Mouse (Mus musculus) megakaryocyte progenitor cell, adult 5-6 weeks (primary cell): Measurements from ENCODE around the gene Ankk1. TPM values are rescaled to one million over a fixed set of nuclear protein-coding genes. Genes with fewer than 3 reads are reported as not detected.

Experiments
- ATAC-seq: replicated peaks from 2 replicates; pipeline ENCODE4 v1.8.0; 2016; ENCODE audit warnings: mild to moderate bottlenecking, moderate TSS enrichment, inconsistent platforms; ENCODE audit not compliant: poor library complexity
- total RNA-seq, 2 experiments: library from RNA; stranded (forward) in 1 of 2; stranded (reverse) in 1 of 2; fragments of 157-497, 149-512 nt in 1 of 2; fragments of 200-1000 nt in 1 of 2; gene quantifications; 2 replicates each; pipeline versions ENCODE4 v1.2.3 to v1.2.4; 2015 to 2017

Ankk1 gene
- total RNA-seq (2015), result not detected in 2 replicates
- not detected in 2 replicates for total RNA-seq (2017)

- ATAC-seq, result no peak
These were observed at the start of gene Ankk1 for GRCm38 (mm10) chr9:49426921-49427320. Gene Ankk1, minus strand, starts transcription at chr9:49427021.

DNA sequence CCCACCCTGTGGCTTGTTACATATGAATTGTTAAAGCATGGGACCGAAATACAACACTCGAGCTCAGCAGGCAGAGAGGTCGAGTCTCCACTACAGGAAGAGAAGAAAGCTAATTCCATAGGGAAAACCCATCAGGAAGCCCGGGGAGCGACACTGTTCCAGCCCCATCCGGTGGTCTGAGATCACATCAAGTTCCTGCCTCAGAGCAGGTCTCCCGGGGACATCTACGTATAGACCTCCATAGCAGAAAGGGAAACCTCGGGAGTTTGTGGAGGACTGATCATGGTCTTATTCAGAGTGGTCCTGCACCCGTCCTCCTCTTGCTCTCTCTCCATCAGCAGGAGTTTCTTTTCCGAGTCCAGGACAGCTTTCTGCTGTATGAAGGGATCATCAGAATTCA, 45.3 kb upstream of the Ankk1 start:
- ATAC-seq, result no peak

DNA sequence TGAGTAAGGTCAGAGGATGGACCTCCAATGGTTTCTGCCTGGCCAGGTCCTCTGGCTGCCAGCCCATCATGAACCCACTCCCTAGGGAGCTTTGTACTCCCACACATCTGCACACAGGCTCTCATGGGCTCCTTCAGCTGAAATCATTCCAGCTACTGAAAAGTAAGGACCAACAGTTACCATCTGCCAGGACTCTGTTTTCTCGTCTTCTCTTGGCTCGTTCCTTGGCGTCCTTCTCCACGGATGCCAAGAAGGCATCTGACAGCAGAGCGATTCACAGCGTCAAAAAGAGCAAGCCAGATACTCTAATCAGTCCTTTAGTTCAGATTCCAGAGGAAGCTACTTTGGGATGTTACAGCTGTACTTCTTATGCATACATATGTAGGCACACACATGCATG, 44.1 kb upstream of the Ankk1 start:
- ATAC-seq, result no peak

GRCm38 (mm10) chr9:49470006-49470405, 43.2 kb upstream of the Ankk1 start:
- no peak for ATAC-seq

DNA sequence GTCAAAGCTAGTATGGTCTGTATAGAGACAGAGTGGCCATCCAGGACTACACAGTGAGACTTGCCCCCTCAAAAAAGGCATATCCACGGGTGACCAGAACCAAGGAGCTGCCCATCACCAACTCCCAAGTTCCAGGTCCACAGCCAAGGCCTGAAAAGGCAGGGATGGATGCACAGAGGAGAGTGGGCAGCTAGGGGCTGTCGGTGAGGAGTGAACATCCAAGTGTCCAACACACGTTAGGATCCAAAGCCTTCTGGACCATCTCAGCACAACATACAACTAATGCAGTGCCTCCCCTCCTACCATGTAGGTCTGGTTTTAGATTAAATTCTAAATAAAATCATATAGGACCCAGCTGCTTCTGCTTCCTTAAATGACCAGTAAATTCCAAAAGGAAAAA, 29.3 kb upstream of the Ankk1 start:
- ATAC-seq, result no peak

GRCm38 (mm10) chr9:49452396-49452795, 25.6 kb upstream of the Ankk1 start:
- ATAC-seq, result no peak

DNA sequence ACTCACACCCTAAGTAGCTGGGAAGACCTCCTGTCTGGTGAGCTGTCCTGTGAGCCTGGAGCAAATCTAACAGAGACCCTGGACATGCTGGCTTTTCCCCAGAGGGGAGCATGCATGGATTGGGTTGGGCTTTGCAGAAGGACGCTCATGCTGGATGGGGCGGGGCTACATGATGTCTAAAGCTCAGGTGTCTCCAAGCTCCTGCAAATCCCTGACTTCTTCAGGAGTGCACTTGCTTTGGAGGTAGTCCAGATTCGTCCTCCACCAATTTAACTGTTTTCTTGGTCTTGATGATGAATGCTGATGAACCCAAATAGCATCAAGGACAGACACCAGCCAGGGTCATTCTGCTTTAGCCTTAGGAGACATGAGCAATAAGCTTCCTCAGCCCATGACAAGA, 23.7 kb upstream of the Ankk1 start:
- no peak for ATAC-seq

DNA sequence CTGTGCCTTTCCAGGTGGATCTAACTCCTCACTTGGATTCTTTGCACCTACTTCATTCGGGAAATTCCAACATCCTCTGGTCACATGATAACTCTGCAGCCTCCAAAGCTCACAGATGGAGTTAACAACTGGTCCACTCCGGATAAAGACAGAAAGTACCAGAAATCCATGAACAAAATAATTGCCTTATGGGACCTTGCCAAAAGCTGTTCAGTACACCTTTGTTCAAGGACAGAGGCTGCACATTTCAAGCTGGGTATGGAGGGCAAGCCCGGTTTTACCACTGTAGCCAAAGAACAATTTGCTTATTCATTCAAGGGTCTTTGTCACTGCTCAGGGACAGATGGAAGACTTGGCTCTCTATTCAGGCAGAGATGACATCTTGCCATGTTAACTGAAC, 15.8 kb upstream of the Ankk1 start:
- ATAC-seq, result no peak

GRCm38 (mm10) chr9:49427478-49427877, 657 bp upstream of the Ankk1 start:
- ATAC-seq, result no peak

DNA sequence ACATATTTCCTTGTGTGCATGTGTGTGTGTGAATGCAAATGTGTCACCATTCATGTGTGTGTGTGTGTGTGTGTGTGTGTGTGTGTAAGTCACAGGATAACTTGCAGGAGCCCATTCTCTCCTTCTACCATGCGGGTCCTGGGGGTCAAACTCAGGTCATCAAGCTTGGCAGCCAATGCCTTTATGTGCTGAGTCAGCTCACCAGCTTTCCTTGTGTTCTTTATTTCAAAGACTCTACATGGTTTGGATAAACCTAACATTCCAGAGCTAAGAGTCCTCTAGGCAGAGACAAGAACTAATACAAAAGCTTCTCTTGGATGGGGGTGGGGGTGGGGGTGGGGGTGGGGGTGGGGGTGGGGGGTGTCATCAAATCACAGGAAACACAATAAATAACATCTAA, 1.2 kb downstream of the Ankk1 start:
- no peak for ATAC-seq

- ATAC-seq, result no peak
These were observed 3.0 kb downstream of the Ankk1 start for GRCm38 (mm10) chr9:49423866-49424265.

GRCm38 (mm10) chr9:49410621-49411020, 16.2 kb downstream of the Ankk1 start:
- ATAC-seq, result no peak

DNA sequence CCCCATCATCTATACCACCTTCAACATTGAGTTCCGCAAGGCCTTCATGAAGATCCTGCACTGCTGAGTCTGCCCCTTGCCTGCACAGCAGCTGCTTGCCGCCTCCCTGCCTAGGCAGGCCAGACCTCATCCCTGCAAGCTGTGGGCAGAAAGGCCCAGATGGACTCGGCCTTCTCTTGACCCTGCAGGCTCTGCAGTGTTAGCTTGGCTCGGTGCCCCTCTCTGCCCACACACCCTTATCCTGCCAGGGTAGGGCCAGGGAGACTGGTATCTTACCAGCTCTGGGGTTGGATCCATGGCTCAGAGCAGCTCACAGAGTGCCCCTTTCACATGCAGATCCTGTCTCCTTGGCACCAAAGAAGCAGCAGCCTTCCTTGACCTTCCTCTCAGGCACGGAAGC, 19.8 kb downstream of the Ankk1 start:
- no peak for ATAC-seq

GRCm38 (mm10) chr9:49403711-49404110, 23.1 kb downstream of the Ankk1 start:
- no peak for ATAC-seq

- ATAC-seq, result no peak
These were observed 30.8 kb downstream of the Ankk1 start for GRCm38 (mm10) chr9:49396006-49396405.

DNA sequence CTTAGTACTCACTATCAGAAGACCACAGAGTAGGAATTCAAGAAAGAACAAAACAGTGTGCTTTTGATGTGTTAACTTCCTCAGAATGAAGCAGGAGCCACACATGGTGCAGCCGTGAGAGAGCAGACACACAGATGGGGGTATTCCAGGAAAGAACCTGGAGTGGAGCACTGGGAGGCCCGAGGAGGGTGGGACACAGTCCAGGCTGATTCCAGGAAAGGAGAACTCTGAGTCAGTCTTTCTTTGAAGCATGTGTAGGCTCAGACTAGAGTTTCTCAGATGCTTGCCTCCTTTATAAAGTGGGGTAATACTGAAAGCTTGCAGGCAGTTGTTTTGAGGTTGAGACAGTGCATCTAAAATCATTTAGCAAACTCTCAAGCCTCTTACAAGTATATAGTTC, 34.6 kb downstream of the Ankk1 start:
- no peak for ATAC-seq

DNA sequence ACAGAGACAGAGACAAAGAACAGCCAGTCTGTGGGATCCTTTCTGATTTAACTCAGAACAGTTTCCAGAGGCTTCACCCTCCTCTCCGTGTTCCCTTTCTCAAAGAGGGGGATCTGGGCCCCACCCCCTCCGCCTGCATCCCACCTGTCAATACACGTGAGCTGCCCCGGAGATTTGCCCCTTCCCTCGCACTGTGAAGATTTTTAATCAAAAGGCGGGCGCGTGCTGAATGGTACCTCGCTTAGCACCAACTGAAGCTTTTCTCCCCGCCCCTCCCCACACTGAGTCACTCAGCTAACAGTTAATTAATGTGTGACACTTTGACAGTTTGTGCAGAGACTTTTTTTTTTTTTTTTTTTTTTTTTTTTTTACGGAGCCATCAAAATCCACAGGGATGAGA, 40.7 kb downstream of the Ankk1 start:
- ATAC-seq, result no peak

- ATAC-seq, result no peak
These were observed 41.5 kb downstream of the Ankk1 start for GRCm38 (mm10) chr9:49385301-49385700.

DNA sequence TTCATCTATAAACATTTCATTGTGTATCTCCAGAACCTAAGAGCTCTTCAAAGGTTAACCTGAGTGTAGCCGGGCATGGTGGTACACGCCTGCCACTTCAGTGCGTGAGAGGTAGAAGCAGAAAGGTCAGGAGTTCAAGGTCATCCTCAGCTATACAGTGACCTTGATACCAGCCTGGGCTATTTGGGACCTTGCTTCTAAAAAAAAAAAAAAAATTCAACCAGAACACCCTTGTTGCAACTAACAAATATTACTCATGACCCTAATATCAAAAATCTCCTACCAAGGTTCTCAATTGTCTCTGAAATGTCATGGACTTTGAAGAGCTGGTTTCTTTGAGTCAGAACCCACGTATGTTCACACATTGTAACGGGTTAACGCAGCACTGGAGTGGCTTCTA, 42.0 kb downstream of the Ankk1 start:
- no peak for ATAC-seq

DNA sequence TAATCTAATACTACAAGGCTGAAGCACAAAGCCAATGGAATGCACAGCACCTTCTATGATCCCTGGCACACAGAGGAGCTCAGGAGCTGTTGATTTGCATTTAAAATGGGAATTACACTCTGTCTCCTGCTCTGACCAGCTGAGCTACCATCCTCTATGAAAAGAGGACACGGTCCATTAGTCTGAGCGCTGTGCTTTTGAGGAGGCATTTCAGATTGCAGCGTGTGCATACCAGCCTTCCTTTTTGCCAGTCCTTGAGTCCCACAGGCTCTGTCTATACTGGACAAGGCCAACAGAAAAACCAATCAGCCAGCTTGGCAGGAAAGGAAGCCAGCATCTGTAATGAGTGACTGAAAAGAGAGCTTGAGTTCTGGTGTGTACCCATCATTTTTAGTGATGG, 42.8 kb downstream of the Ankk1 start:
- no peak for ATAC-seq

GRCm38 (mm10) chr9:49379962-49380361, 46.9 kb downstream of the Ankk1 start:
- ATAC-seq, result no peak

- no peak for ATAC-seq
These were observed 52.9 kb downstream of the Ankk1 start for GRCm38 (mm10) chr9:49373946-49374345.

GRCm38 (mm10) chr9:49365763-49366162, 61.1 kb downstream of the Ankk1 start:
- ATAC-seq, result no peak
